Mouse (Mus musculus) activated CD4-positive, CD25-positive, alpha-beta regulatory T cell, adult 4 months (primary cell): ENCODE data around the gene Ggn. TPM values are rescaled to one million over a fixed set of nuclear protein-coding genes. Genes with fewer than 3 reads are reported as not detected.
"Not testable (repeated sequence)": the region's sequence is repeated elsewhere in the genome, so short reads cannot be mapped to it uniquely, and the experiment has no call there.

Experiments used
- ATAC-seq: one replicate; pipeline ENCODE4 v1.8.0; 2017
- polyA plus RNA-seq, 2 experiments: library from polyadenylated mRNA; unstranded; fragments of 100-300 nt; shearing (Covaris generic); gene quantifications; one replicate each; pipeline ENCODE4 v1.2.1; 2017

Ggn gene
- polyA plus RNA-seq, 2 experiments from 2014 or later = not detected

DNA sequence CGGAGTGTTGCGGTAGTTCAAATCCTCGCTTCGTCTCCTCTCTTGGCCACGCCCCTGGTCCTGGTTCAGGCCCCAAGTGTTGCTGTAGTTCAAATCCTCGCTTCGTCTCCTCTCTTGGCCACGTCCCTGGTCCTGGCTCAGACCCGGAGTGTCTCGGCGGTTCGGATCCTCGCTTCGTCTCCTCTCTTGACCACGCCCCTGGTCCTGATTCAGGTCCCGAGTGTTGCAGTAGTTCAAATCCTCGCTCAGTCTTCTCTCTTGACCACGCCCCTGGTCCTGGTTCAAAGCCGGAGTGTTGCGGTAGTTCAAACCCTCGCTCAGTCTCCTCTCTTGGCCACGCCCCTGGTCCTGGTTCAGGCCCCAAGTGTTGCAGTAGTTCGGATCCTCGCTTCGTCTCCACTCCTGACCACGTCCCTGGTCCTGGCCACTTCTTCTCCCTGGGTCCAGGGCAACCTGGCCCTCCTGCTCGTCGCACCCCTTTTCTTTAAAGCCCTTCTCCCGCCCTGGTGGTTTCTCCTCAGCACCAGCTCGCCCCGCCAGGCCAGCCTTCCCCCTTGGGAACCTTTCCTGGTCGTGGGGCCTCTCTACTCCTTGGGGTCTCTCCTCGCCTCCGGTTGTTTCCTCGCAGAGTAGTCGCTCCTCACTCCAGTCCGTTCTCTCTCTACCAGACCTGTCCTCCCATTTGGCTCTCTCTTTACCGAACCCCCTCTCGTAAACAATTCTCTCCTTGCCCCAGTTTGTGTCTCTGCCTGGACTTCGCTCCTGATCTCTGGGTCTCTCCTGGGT is 43.0 kb downstream of the Ggn start:
- not testable (repeated sequence) for ATAC-seq

DNA sequence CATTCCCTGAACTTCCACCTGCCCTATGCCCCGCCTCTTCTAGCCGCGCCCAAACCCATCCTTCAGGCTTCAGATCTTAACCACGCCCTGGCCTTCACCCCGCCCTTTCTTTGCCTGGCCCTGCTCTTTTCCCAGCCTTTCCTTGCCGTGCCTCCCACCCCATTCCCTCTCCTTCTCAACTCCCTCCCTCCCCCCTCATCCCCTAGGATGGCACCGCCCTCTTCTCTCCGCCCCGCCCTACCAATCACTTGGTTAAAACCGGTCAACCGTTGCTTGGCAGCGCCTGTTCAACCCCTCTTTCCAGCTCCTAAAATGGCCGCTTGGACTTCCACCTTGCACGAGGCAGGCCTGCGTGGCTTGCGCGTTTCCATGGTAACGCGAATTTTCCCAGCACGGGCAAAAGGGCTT is 43.7 kb downstream of the Ggn start, which contains the start of gene Catsperg1:
Gene Catsperg1, minus strand, starts transcription at position 361 of the 408 bp plus-strand sequence.
- ATAC-seq = no peak

DNA sequence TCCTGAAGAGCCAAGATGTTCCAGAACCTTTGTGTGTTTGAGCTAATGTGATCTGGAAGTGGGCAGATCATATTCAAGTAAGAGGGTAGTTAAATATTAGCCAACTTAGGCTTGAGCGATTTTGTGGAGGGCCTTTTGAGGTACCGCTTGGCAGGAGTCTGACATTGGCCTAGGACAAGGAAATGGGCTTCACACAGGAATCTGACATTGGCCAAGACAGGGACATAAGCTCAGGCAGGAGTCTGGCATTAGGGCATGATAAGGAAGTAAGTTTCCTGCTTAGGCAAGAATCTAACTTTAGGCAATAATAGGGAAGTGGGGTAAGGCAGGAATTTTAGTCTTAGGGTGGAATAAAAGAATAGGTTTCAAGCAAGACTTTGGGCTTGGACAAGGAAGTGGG is 44.2 kb downstream of the Ggn start:
- ATAC-seq = no peak

DNA sequence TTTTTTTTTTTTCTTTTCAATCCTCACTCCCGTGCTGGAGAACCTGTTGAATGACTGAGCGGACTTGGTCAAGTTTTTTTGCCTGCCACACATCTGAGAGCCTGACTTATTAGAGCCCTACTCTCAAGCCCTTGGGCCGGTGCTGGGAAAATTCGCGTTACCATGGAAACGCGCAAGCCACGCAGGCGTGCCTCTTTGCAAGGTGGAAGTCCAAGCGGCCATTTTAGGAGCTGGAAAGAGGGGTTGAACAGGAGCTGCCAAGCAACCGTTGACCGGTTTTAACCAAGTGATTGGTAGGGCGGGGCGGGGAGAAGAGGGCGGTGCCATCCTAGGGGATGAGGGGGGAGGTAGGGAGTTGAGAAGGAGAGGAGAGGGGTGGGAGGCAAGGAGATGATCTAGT is 44.8 kb downstream of the Ggn start:
- ATAC-seq = no peak

Other genes with a start within 250 kb of the Ggn start
- gene Actn4, start 207.9 kb upstream of the Ggn start, polyA plus RNA-seq = 100 to 1,000 TPM in 1 of 2 experiments, 10 to 100 TPM in 1; 84.6 to 128 TPM
- 100 to 1,000 TPM; 603 to 630 TPM for gene Eif3k, start 188.3 kb upstream of the Ggn start, polyA plus RNA-seq
- gene Map4k1, start 188.2 kb upstream of the Ggn start, polyA plus RNA-seq = 100 to 1,000 TPM in 1 of 2 experiments, 10 to 100 TPM in 1; 88.8 to 120 TPM
- gene Ryr1, start 45.0 kb upstream of the Ggn start, polyA plus RNA-seq = under 1 TPM; 0.03 to 0.05 TPM
- 1 to 10 TPM in 1 of 2 experiments, under 1 TPM in 1; 0.95 to 1.1 TPM for gene Rasgrp4, start 35.4 kb upstream of the Ggn start, polyA plus RNA-seq
- gene Fam98c, start 14.0 kb upstream of the Ggn start, polyA plus RNA-seq = 10 to 100 TPM; 11.4 to 16.3 TPM
- under 1 TPM in 1 of 2 experiments, not detected in 1; 0.78 TPM for gene Spred3, start 201 bp downstream of the Ggn start, polyA plus RNA-seq
- gene Psmd8, start 10.5 kb downstream of the Ggn start, polyA plus RNA-seq = 100 to 1,000 TPM; 214 to 229 TPM
- under 1 TPM in 1 of 2 experiments, not detected in 1; 0.15 TPM for gene Catsperg1, start 43.8 kb downstream of the Ggn start, polyA plus RNA-seq
- 1 to 10 TPM; 1.6 to 1.9 TPM for gene Kcnk6, start 62.3 kb downstream of the Ggn start, polyA plus RNA-seq
- 10 to 100 TPM; 57.6 to 73.2 TPM for gene Yif1b, start 68.1 kb downstream of the Ggn start, polyA plus RNA-seq
- 1 to 10 TPM; 2.7 to 3.6 TPM for gene 2200002D01Rik, start 78.3 kb downstream of the Ggn start, polyA plus RNA-seq
- 10 to 100 TPM; 66.6 to 70.2 TPM for gene Spint2, start 111.7 kb downstream of the Ggn start, polyA plus RNA-seq
- gene Ppp1r14a, start 119.1 kb downstream of the Ggn start, polyA plus RNA-seq = not detected
- not detected for gene Dpf1, start 133.7 kb downstream of the Ggn start, polyA plus RNA-seq